ENCODE assay signal across 29 mouse cellular contexts in the genomic region with DNA sequence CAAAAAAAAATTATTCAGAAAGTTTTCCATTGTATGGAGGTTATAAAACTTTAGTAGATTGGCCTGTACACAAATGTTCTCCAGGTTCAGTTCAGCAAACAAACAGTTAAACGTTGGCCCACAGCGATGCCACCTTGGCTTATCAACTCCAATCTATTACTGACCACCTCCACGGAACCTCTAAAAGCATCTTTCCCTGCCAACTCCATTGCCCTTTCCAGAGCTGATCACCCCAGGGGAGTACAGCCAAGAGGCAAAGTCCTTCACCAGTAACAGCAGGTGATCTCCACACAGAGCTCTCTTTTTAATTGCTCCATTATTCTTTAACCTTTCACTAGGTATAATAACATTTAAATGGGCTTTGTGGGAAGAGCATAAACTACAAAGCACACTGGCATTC.
DNase-seq lines count a peak whose midpoint lies in the region; ATAC-seq lines count a peak whose summit lies in the region.
"Had no signal": no experiment of that assay in that cellular context is flagged by ENCODE, and none has a peak within 500 bp of the region (broad histone marks: within the 10 kb centered on the region; RNA-seq: fewer than 3 reads in every experiment).

No protein-coding gene starts in this region.

- no peaks in the 10 kb centered on the region for H3K9me3 ChIP-seq in kidney, embryonic 15.5 days (replicated peaks)
- peaks cover 5% of the 10 kb centered on the region for H3K9me3 ChIP-seq in kidney, embryonic 14.5 days (ENCODE audit: control insufficient read depth, low read length)
- H3K9me3 ChIP-seq: embryonic facial prominence, embryonic 12.5 days; embryonic facial prominence, embryonic 15.5 days; G1E; hindbrain, embryonic 13.5 days had no signal

- no peak for ATAC-seq in kidney, embryonic 15.5 days (replicated peaks; ENCODE audit: low FRiP score)
- no peak for ATAC-seq in kidney, embryonic 14.5 days (ENCODE audit: low FRiP score, low TSS enrichment)
- ATAC-seq: forebrain, embryonic 14.5 days; forebrain, postnatal 0 days; Patski had no signal

- H3K36me3 ChIP-seq in kidney, embryonic 15.5 days, result no peaks in the 10 kb centered on the region
- H3K36me3 ChIP-seq in kidney, embryonic 14.5 days (ENCODE audit: control insufficient read depth, insufficient read depth, low read length), result no peaks in the 10 kb centered on the region
- H3K36me3 ChIP-seq: embryonic facial prominence, embryonic 12.5 days; embryonic facial prominence, embryonic 15.5 days; G1E; heart, embryonic 12.5 days; heart, embryonic 15.5 days; hindbrain, embryonic 10.5 days; hindbrain, embryonic 13.5 days had no signal

- H3K27me3 ChIP-seq in kidney, embryonic 15.5 days, result no peaks in the 10 kb centered on the region
- no peaks in the 10 kb centered on the region for H3K27me3 ChIP-seq in kidney, embryonic 14.5 days (ENCODE audit: control insufficient read depth, insufficient read depth, low read length)
- H3K27me3 ChIP-seq: CH12.LX; embryonic facial prominence, embryonic 12.5 days; embryonic facial prominence, embryonic 15.5 days; heart, embryonic 12.5 days; heart, embryonic 15.5 days; hindbrain, embryonic 13.5 days; Patski had no signal

- no peak overlapping the region for H3K4me2 ChIP-seq in kidney, embryonic 15.5 days
- H3K4me2 ChIP-seq in kidney, embryonic 14.5 days (replicated peaks; ENCODE audit: low read depth, low read length), result no peak overlapping the region
- H3K4me2 ChIP-seq: embryonic facial prominence, embryonic 12.5 days; embryonic facial prominence, embryonic 15.5 days; heart, embryonic 12.5 days; heart, embryonic 15.5 days; hindbrain, embryonic 13.5 days had no signal

- H3K27ac ChIP-seq in kidney, embryonic 15.5 days, result no peak overlapping the region
- no peak overlapping the region for H3K27ac ChIP-seq in kidney, embryonic 14.5 days (ENCODE audit: low read depth, low read length)
- H3K27ac ChIP-seq: embryonic facial prominence, embryonic 12.5 days; embryonic facial prominence, embryonic 15.5 days; gastrocnemius, adult 2 months; heart, embryonic 15.5 days; hindbrain, embryonic 10.5 days; hindbrain, embryonic 13.5 days had no signal

- DNase-seq in kidney, adult 18-20 months, result peak; percentile 5
- peak; percentile 64 for DNase-seq in kidney, adult 9 months
- peak; percentile 8 to 50 for DNase-seq in kidney, postnatal 25 days
- no peak for DNase-seq in gastrocnemius, postnatal 25 days
- no peak for DNase-seq in cerebellum, postnatal 4 days (ENCODE audit: low spot score in 2 of 2)
- DNase-seq: adrenal gland, postnatal 10 days; adrenal gland, postnatal 36 days; B cell, adult 2 months; cerebellum, adult 18-20 months; cerebellum, adult 9-10 months; cerebellum, postnatal 14 days; forebrain, postnatal 0 days; gastrocnemius, adult 2 months; gastrocnemius, postnatal 14 days; heart, adult 18-20 months; heart, postnatal 10 days; heart, postnatal 36 days had no signal

- H3K9ac ChIP-seq in kidney, embryonic 15.5 days, result no peak overlapping the region
- H3K9ac ChIP-seq in kidney, embryonic 14.5 days (ENCODE audit: low read depth, low read length), result no peak overlapping the region
- H3K9ac ChIP-seq: embryonic facial prominence, embryonic 12.5 days; embryonic facial prominence, embryonic 15.5 days; forebrain, postnatal 0 days; heart, embryonic 12.5 days; heart, embryonic 15.5 days; hindbrain, embryonic 13.5 days had no signal

- H3K4me3 ChIP-seq in kidney, embryonic 15.5 days (replicated peaks), result no peak overlapping the region
- no peak overlapping the region for H3K4me3 ChIP-seq in kidney, embryonic 14.5 days (ENCODE audit: low read length)
- H3K4me3 ChIP-seq: embryonic facial prominence, embryonic 12.5 days; embryonic facial prominence, embryonic 15.5 days; gastrocnemius, adult 2 months; heart, embryonic 12.5 days; heart, embryonic 15.5 days; hindbrain, embryonic 10.5 days; hindbrain, embryonic 13.5 days had no signal

- 63% methylated on average over 3 of the region's 3 CpGs for WGBS in kidney, embryonic 15.5 days
- 63% methylated on average over 3 of the region's 3 CpGs for WGBS in kidney, embryonic 14.5 days

- H3K4me1 ChIP-seq in kidney, embryonic 15.5 days, result no peaks in the 10 kb centered on the region
- H3K4me1 ChIP-seq in kidney, embryonic 14.5 days (ENCODE audit: control insufficient read depth, insufficient read depth, low read length), result no peaks in the 10 kb centered on the region
- H3K4me1 ChIP-seq: embryonic facial prominence, embryonic 12.5 days; embryonic facial prominence, embryonic 15.5 days; heart, embryonic 12.5 days; heart, embryonic 15.5 days had no signal

Comparison
In these comparisons a context has a peak if more than half of its experiments do, and no peak if none do; other contexts are left out.
1. DNase-seq: peak in kidney, adult 18-20 months (single experiment), kidney, adult 9 months (single experiment) and kidney, postnatal 25 days (2 of 2); none in gastrocnemius, postnatal 25 days (single experiment) and cerebellum, postnatal 4 days (0 of 2).